8 mouse cellular contexts compared by ENCODE assay signal in genomic region chr3:132085823-132086350, GRCm38 (mm10). TPM values are rescaled to one million over a fixed set of nuclear protein-coding genes. Genes with fewer than 3 reads are reported as not detected.
DNase-seq lines count a peak whose midpoint lies in the region; ATAC-seq and TF ChIP-seq lines count a peak whose summit lies in the region.

No protein-coding gene starts in this region.

- TF ChIP-seq POLR2A in bone marrow macrophage, adult 2 months (IDR thresholded peaks at IDR 0.05; ENCODE audit: borderline replicate concordance, low read depth, low read length), result no peak

- H3K4me1 ChIP-seq in heart, embryonic 14.5 days (ENCODE audit: control insufficient read depth in 2 of 2, insufficient read depth in 2 of 2, low read length in 2 of 2), result peaks cover 0 to 23% of the 10 kb centered on the region in 2 experiments
- peaks cover 8% of the 10 kb centered on the region for H3K4me1 ChIP-seq in bone marrow macrophage, adult 2 months (ENCODE audit: control insufficient read depth, insufficient read depth, low read length)
- H3K4me1 ChIP-seq in limb, embryonic 13.5 days, result peaks cover 17% of the 10 kb centered on the region
- peaks cover 5% of the 10 kb centered on the region; the same call in 1 of the 2 replicates for H3K4me1 ChIP-seq in stomach, embryonic 14.5 days (ENCODE audit: control insufficient read depth, insufficient read depth, low read length)

- no peak overlapping the region for H3K27ac ChIP-seq in heart, embryonic 14.5 days (replicated peaks in 1 of 2; ENCODE audit: control insufficient read depth in 1 of 2, insufficient read depth in 1 of 2, low read depth in 2 of 2, low read length in 2 of 2)
- no peak overlapping the region for H3K27ac ChIP-seq in bone marrow macrophage, adult 2 months (ENCODE audit: insufficient read depth, low read depth, low read length)
- peak overlapping the region; percentile 88 for H3K27ac ChIP-seq in limb, embryonic 13.5 days
- peak overlapping the region; percentile 21; the same call in 1 of the 2 replicates for H3K27ac ChIP-seq in stomach, embryonic 14.5 days (ENCODE audit: low read length)

- H3K9ac ChIP-seq in heart, embryonic 14.5 days (ENCODE audit: low read length), result no peak overlapping the region
- H3K9ac ChIP-seq in limb, embryonic 13.5 days, result peak overlapping the region; percentile 80
- H3K9ac ChIP-seq in stomach, embryonic 14.5 days (replicated peaks; ENCODE audit: low read depth, low read length), result peak overlapping the region; percentile 28; the same call in 1 of the 2 replicates

- H3K4me2 ChIP-seq in heart, embryonic 14.5 days (ENCODE audit: low read length), result peak overlapping the region; percentile 95
- H3K4me2 ChIP-seq in limb, embryonic 13.5 days (replicated peaks), result peak overlapping the region; percentile 89
- H3K4me2 ChIP-seq in stomach, embryonic 14.5 days (replicated peaks; ENCODE audit: low read depth, low read length), result peak overlapping the region; percentile 90

- no peak for DNase-seq in heart, adult 9 months (ENCODE audit: low spot score in 2 of 2)
- DNase-seq in forelimb bud, embryonic 11.5 days (ENCODE audit: low read depth, low spot score), result peak; percentile 19
- DNase-seq in thymus, adult 18-20 months, result no peak
- no peak for DNase-seq in adrenal gland, postnatal 36 days

- no peaks in the 10 kb centered on the region for H3K36me3 ChIP-seq in heart, embryonic 14.5 days (ENCODE audit: control insufficient read depth, insufficient read depth, low read length)
- no peaks in the 10 kb centered on the region for H3K36me3 ChIP-seq in limb, embryonic 13.5 days
- no peaks in the 10 kb centered on the region for H3K36me3 ChIP-seq in stomach, embryonic 14.5 days (ENCODE audit: control insufficient read depth, insufficient read depth, low read length)

- ATAC-seq in heart, embryonic 14.5 days (ENCODE audit: insufficient number of reproducible peaks, insufficient read depth, low FRiP score, low read depth), result no peak
- peak; percentile 16; the same call in 1 of the 2 replicates for ATAC-seq in limb, embryonic 13.5 days (ENCODE audit: low FRiP score, low read depth)
- no peak; the same call in 1 of the 2 replicates for ATAC-seq in stomach, embryonic 14.5 days (ENCODE audit: insufficient number of reproducible peaks, insufficient read depth, low FRiP score, low read depth)

- peak overlapping the region; percentile 43 to 47 for H3K4me3 ChIP-seq in heart, embryonic 14.5 days (ENCODE audit: control insufficient read depth in 1 of 2, insufficient read depth in 1 of 2, low read depth in 1 of 2, low read length in 2 of 2)
- H3K4me3 ChIP-seq in bone marrow macrophage, adult 2 months (ENCODE audit: insufficient read depth, low read length), result peak overlapping the region; percentile 64
- peak overlapping the region; percentile 66 for H3K4me3 ChIP-seq in limb, embryonic 13.5 days
- H3K4me3 ChIP-seq in stomach, embryonic 14.5 days (ENCODE audit: low read depth, low read length), result peak overlapping the region; percentile 44

- under 1% methylated on average over 23 of the region's 23 CpGs for WGBS in heart, embryonic 14.5 days
- WGBS in limb, embryonic 13.5 days, result 0% methylated on average over 23 of the region's 23 CpGs
- WGBS in stomach, embryonic 14.5 days, result under 1% methylated on average over 23 of the region's 23 CpGs

- H3K27me3 ChIP-seq in heart, embryonic 14.5 days (ENCODE audit: control insufficient read depth, insufficient read depth, low read length), result peaks cover 22% of the 10 kb centered on the region
- H3K27me3 ChIP-seq in limb, embryonic 13.5 days, result peaks cover 9% of the 10 kb centered on the region
- H3K27me3 ChIP-seq in stomach, embryonic 14.5 days (ENCODE audit: control insufficient read depth, insufficient read depth, low read length), result peaks cover 12% of the 10 kb centered on the region

- H3K9me3 ChIP-seq in heart, embryonic 14.5 days (ENCODE audit: control insufficient read depth, low read length), result no peaks in the 10 kb centered on the region
- H3K9me3 ChIP-seq in limb, embryonic 13.5 days, result no peaks in the 10 kb centered on the region
- H3K9me3 ChIP-seq in stomach, embryonic 14.5 days (ENCODE audit: control insufficient read depth, low read depth, low read length), result no peaks in the 10 kb centered on the region

- TF ChIP-seq CTCF in bone marrow macrophage, adult 2 months (IDR thresholded peaks at IDR 0.05; ENCODE audit: low read depth, low read length), result no peak

RNA-seq across cellular contexts. Expression of gene Dkk2, which starts 0.8 kb away (rescaled TPM):
- 0.94 and 1.2 TPM in 2 replicates for polyA plus RNA-seq in heart, embryonic 14.5 days (2014; fragmentation: Nextera tagmentation; extraction: Ambion mirVana)
- polyA plus RNA-seq in bone marrow macrophage, adult 2 months (2012; ENCODE audit: insufficient read depth, insufficient read length, missing spikeins), result 0.64 and 0.68 TPM in 2 replicates
- 66.6 and 71.3 TPM in 2 replicates for polyA plus RNA-seq in limb, embryonic 13.5 days (2015; fragmentation: Nextera tagmentation; extraction: Ambion mirVana)
- 9.6 and 11.0 TPM in 2 replicates for polyA plus RNA-seq in stomach, embryonic 14.5 days (2014; fragmentation: Nextera tagmentation; extraction: Ambion mirVana)
- total RNA-seq in adrenal gland, postnatal 36 days (2021), result 1 to 10 TPM; 3.4 to 4.0 TPM

Comparison
In these comparisons a context has a peak if more than half of its experiments do, and no peak if none do; other contexts are left out.
1. H3K27ac ChIP-seq: peak in limb, embryonic 13.5 days (single experiment) and stomach, embryonic 14.5 days (single experiment); none in heart, embryonic 14.5 days (0 of 2) and bone marrow macrophage, adult 2 months (single experiment).
2. Peak in every context shown above with its lines, with median percentiles within 50 percentile points of each other: H3K4me2 ChIP-seq and H3K4me3 ChIP-seq.